Mouse (Mus musculus) embryonic stem cell, embryonic (primary cell): Measurements from ENCODE around the gene E330009J07Rik.

ENCODE experiments used
- CTCF ChIA-PET, 4 experiments: fragments of 300-600 bp in 2 of 4; fragments of 350-600 bp in 2 of 4; sonication (Branson Sonifier 250); formaldehyde crosslinking; loops; one replicate each; lab custom pipeline; 2022; ENCODE audit warnings: inconsistent platforms in 2 of 4; lab: Charles Lee
- POLR2A ChIA-PET, 4 experiments: fragments of 300-600 bp in 2 of 4; fragments of 350-600 bp in 2 of 4; sonication (Branson Sonifier 250); formaldehyde crosslinking; loops; one replicate each; lab custom pipeline; 2022; ENCODE audit warnings: antibody characterized with exemption in 4 of 4, inconsistent platforms in 1 of 4; lab: Charles Lee

Gene E330009J07Rik

DNA sequence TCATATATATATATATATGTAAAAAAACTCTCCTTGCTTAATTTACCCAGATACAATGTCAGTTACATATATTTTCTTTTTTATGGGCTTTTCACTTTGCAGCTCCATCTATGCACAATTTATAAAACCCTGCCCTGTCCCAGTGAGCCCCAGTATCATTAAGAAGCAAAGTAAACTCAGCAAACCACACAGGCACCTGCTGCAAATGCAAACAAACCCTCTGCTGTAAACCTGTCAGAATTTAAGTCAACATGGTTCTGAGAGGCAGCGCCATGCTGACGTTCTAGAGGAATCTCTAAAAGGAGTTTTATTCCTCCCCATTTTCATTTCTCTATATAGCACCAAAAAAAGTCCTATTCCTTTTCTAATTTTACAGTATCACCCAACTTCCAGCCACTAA lies 33.9 kb downstream of the E330009J07Rik start:
- POLR2A ChIA-PET = no interaction called here
- CTCF ChIA-PET = no interaction called here

DNA sequence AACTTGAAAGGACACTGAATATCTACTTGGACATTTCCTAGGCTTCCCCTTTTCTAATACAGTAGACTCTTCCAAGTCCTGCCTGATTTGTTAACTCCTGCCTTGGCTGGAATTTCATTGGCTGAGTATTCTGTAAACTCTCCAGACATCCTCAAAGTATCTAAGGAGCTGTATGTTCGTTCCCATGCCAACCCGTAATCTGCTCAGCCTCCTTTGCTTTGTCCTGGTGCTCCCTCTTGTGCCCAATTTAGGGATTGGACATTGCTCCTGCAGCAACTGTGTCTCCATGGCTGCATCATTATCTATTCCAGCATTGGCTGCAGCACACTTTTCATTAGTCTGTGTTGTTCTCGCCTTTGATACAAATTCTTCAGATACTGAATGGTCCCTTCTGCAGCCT lies 42.7 kb downstream of the E330009J07Rik start:
- CTCF ChIA-PET = interaction anchor here (0.6 to 2.8 kb wide), 16 partner anchors 13 to 632 kb away, joined by 3 to 27 read pairs (median 3); partner anchors contain the start of gene Wee2 (in 1 of the 4)
- POLR2A ChIA-PET = interaction anchor here in 1 of 4 experiments (0.7 to 1.4 kb wide), 2 partner anchors 9 to 157 kb away, joined by 4 read pairs; no protein-coding TSS in a partner anchor

DNA sequence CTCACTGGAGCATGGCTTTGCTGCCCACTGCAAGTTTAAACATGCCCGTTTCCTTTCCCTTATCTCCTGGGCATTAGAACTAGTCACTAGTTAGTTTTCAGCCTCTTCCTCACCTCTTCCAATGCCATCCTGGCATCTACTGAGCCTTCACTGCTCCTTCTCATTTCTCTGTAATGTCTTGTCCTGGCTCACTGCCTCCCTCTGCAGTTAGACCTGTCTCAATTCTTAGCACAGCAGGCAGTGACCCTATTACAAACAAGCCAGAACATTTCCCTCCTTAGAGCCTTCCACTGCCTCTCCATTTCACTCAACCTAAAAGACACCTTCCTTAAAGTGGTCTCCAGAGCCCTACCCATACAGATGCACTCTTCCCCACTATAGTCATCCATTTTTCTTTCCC lies 45.0 kb downstream of the E330009J07Rik start:
- POLR2A ChIA-PET = no interaction called here

DNA sequence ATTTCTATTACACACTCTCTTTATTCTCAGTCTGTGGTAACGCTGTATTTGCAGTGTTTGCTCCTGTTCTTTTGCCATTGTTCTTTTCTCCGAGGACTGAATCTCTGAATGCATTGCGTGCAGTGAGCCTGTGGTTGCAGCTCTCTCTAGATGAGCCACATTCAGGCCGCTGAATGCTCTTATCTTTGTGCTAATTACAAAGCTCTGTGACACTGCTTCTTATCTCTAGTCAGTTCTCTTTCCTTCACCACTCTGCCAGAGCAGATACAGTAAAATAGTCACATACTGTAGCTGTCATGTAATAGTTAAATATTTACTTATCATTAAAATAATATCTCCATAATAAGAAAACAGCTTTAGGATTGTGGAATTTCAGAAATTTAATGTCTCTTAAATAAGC lies 47.3 kb downstream of the E330009J07Rik start:
- CTCF ChIA-PET = interaction anchor here in 2 of 4 experiments (0.8 to 2.0 kb wide), 2 partner anchors 152 to 540 kb away, joined by 3 to 4 read pairs; no protein-coding TSS in a partner anchor
- POLR2A ChIA-PET = interaction anchor here in 1 of 4 experiments (0.8 kb wide), 1 partner anchor 34 kb away, joined by 3 read pairs; no protein-coding TSS in a partner anchor

More for the DNA sequence above, 45.0 kb downstream of the E330009J07Rik start:
- CTCF ChIA-PET = no interaction called here

DNA sequence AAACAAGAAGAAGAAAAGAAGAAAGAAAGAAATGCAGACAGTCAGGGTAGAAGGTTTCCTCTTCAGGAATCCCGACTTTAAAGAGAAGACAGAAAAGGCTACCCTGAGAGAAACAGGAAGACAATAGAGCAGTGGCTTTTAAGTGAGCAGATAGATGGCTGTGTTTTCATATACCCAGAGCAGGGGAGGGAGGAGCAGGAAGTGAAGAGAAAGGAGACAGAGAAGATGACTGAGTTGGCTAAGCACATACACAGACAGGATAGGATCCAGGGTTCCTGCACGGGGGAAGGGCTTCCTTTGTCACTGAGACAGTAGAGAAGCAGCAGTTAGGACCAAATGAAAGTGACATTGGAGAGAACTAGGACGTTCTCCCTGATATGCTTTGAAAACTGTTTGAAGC lies 50.3 kb downstream of the E330009J07Rik start:
- POLR2A ChIA-PET = no interaction called here

DNA sequence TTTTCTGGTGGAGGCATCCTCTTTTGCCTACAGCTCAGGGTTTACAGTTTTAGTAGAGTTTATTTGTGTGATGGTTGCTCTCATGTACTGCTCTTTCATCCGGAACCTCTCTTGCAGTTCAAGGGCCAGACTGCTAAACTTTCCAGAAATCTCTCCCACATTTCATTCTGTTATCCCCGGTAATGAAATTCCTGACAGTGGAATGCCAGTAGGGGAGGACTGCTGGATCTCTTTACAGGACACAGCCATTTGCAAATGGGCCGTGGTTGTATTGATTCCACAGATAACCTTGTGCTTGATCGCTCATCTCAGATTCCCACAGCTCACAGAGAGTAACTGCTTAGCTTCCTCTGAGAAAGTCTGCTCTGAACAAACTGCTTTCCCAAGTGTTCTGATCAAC lies 54.0 kb downstream of the E330009J07Rik start:
- ChIA-PET CTCF (no interaction called here), POLR2A (no interaction called here)

More for the DNA sequence above, 50.3 kb downstream of the E330009J07Rik start:
- CTCF ChIA-PET = no interaction called here

DNA sequence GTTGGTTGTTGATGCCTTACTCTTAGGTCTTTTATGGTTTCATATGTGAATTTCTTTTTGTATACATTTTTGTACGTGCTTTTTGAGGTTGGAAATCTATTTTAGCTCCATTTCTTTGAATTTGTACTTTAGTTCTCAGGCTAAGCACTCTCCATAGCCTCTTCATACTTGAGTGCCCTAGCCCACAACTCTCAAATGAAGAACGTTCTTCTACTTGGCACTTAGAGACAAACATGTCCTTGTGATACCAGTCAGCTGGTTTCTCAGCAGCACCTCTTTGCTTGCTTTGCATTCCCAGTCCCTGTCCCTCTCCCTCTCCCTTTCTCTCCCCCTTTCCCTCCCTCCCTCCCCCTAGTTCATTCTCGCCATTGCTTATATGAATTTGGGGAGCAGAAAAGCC lies 55.8 kb downstream of the E330009J07Rik start:
- POLR2A ChIA-PET = no interaction called here
- CTCF ChIA-PET = no interaction called here

DNA sequence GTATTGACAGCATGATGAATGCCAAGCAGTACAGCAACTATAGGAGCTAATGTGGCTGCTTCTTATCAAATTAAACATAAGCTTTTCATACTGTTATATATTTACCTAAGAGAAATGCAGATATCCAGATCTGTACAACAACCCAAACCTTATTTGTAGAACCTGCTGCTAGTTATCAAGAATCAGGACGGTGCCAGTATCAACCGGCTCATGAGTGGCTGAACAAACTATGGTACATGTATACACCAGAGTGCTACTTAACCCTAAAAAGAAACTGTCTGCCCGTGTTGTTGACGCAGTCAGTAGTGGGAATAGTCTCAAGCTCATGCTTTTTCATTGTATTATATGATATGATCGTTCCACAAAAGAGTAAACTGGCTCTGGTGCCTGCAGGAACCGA lies 64.9 kb downstream of the E330009J07Rik start:
- POLR2A ChIA-PET = no interaction called here
- CTCF ChIA-PET = interaction anchor here in 1 of 4 experiments (0.8 kb wide), 1 partner anchor 59 kb away, joined by 3 read pairs; no protein-coding TSS in a partner anchor

DNA sequence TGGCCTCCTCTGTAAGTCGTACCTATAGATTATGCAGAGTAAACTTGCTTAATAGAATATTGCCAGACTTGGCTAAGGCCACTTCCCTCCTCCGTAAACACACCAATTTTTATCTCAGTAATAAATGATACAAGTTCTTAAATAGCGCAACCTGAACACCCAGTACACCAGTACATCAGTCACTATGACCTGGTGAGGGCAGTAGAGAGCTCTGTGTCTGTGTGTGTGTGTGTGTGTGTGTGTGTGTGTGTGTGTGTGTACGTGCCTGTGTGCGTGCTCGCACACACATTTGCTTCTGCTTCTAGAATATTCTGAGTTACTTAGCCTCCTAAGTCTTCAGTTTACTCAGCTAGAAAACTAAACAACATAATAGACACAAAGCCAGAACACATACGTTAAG lies 82.6 kb downstream of the E330009J07Rik start:
- ChIA-PET CTCF (interaction anchor here in 1 of 4 experiments (0.8 to 1.0 kb wide), 2 partner anchors 71 to 1227 kb away, joined by 3 read pairs; no protein-coding TSS in a partner anchor), POLR2A (interaction anchor here in 3 of 4 experiments (0.6 to 5.0 kb wide), 6 partner anchors 12 to 81 kb away, joined by 3 to 17 read pairs (median 3); partner anchors contain the start of gene Agk (in 1 of the 3))
